Mouse (Mus musculus): Measurements from ENCODE around the gene Arsg. TPM values are rescaled to one million over a fixed set of nuclear protein-coding genes. Genes with fewer than 3 reads are reported as not detected.

Gene Arsg
- polyA plus RNA-seq, 1 experiment from 2014 or later = 3.3 TPM

DNA sequence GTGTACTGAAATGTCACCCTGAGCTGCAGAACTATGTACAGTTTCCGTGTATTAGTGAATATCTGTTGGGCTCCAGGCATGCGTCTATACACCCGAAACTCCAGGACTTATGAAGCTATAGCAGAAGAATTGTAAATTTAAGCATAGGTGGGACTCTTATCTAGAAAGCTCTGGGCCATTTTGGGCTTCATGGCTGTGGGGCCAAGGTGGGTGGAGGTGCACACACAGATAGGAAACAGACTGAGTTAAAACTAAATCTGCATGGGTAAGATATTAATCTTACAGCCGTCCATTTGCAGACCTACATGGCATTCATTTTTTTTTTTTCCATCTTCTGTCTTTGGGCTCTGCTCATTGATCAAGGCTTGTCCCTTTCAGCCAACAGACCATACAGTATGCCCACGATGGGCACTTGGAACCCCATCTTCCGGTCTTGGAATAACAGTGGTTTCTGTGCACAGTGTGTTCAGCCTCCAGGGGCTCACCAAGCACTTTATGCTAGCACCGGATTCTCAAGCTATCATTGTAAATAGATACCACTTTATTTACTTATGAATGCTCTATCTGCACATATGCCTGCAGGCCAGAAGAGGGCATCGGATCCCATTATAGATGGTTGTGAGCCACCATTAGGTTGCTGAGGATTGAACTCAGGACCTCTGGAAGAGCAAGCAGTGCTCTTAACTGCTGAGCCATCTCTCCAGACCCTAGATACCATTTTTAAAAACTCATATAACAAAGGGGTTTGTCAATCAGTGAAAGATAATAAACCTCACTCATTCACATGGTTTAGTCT lies 29.5 kb upstream of the Arsg start:
- Histone ChIP-seq H3K36me3 (no peaks in the 10 kb centered on the region), H3K9me3 (no peaks in the 10 kb centered on the region), H3K27ac (no peak overlapping the region), H3K4me2 (replicated peaks) (no peak overlapping the region), H3K27me3 (replicated peaks) (no peaks in the 10 kb centered on the region), H3K4me3 (replicated peaks) (no peak overlapping the region), H3K4me1 (replicated peaks) (peaks cover 7% of the 10 kb centered on the region; the same call in 1 of the 2 replicates), H3K9ac (no peak overlapping the region)
- ATAC-seq = no peak
- WGBS = 90% methylated on average over 8 of the region's 8 CpGs

GRCm38 (mm10) chr11:109444600-109444999 lies 28.6 kb upstream of the Arsg start:
- WGBS = 62% methylated on average over 7 of the region's 7 CpGs
- Histone ChIP-seq H3K27me3 (replicated peaks) (no peaks in the 10 kb centered on the region), H3K9me3 (no peaks in the 10 kb centered on the region), H3K36me3 (no peaks in the 10 kb centered on the region), H3K9ac (no peak overlapping the region), H3K4me2 (replicated peaks) (no peak overlapping the region), H3K4me1 (replicated peaks) (peaks cover 7% of the 10 kb centered on the region; the same call in 1 of the 2 replicates), H3K4me3 (replicated peaks) (no peak overlapping the region), H3K27ac (no peak overlapping the region)
- ATAC-seq = no peak

DNA sequence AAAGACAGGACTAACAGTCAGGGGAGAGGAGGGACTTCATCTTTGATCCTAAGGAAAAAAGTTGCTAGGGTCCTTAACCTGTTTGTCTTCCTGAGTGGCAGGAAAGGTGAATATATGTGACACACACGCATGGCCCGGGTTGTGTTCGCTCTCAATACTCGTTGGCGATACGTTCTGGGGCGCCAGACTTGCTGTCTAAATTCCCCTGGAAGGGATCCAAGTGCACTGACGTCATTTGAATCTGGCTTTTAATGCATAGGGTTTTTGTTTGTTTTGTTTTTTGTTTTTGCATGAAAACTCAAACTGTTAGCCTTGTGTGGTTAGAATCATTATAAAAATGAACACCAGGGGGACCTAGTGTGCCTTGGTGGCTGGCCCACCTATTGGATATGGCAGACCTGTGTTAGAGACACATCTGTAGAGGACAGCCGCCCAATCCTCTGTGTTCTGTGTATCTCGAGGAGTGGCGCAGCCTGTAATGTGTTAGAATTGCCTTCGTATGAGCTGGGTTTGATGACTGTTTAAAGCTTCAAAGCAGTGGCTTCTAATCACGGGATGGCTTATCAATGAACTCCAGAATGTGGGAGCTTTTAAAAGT lies 27.6 kb upstream of the Arsg start:
- Histone ChIP-seq H3K9ac (no peak overlapping the region), H3K36me3 (no peaks in the 10 kb centered on the region), H3K4me3 (replicated peaks) (no peak overlapping the region), H3K4me1 (replicated peaks) (0 out of 2 replicates have a peak, but pooled peaks cover 4% of the 10 kb centered on the region), H3K27ac (no peak overlapping the region), H3K4me2 (replicated peaks) (no peak overlapping the region), H3K27me3 (replicated peaks) (no peaks in the 10 kb centered on the region), H3K9me3 (no peaks in the 10 kb centered on the region)
- peak; percentile 77 for ATAC-seq
- WGBS = 48% methylated on average over 13 of the region's 13 CpGs

DNA sequence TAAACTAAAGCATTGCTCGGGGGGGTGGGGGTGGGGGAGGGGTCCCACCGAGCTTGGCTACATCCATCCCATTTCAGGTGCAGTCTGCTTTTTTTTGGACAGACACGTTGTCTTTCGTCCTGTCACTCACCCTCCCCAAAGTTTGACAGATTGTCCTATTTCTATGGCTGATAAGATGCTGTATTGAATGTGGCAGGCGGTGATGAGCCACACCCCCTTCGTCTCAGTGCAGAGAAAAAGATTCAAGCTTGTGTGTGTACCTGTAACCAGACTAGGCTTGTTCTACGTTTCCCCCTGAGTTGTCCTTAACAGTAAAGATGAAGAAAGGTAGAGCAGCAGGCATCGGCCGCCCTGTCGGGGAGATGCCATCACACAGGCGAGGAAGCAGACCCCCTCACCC lies 22.0 kb upstream of the Arsg start:
- 82% methylated on average over 11 of the region's 11 CpGs for WGBS
- Histone ChIP-seq H3K27ac (no peak overlapping the region), H3K4me1 (replicated peaks) (no peaks in the 10 kb centered on the region), H3K9me3 (no peaks in the 10 kb centered on the region), H3K4me3 (replicated peaks) (no peak overlapping the region), H3K9ac (no peak overlapping the region), H3K4me2 (replicated peaks) (no peak overlapping the region), H3K27me3 (replicated peaks) (no peaks in the 10 kb centered on the region), H3K36me3 (peaks cover 4% of the 10 kb centered on the region; the same call in 1 of the 2 replicates)
- ATAC-seq = no peak

- WGBS = 89% methylated on average over 5 of the region's 5 CpGs
- Histone ChIP-seq H3K36me3 (peaks cover 4% of the 10 kb centered on the region; the same call in 1 of the 2 replicates), H3K4me2 (replicated peaks) (no peak overlapping the region), H3K27ac (no peak overlapping the region), H3K4me1 (replicated peaks) (no peaks in the 10 kb centered on the region), H3K9me3 (no peaks in the 10 kb centered on the region), H3K9ac (no peak overlapping the region), H3K4me3 (replicated peaks) (no peak overlapping the region), H3K27me3 (replicated peaks) (no peaks in the 10 kb centered on the region)
- no peak for ATAC-seq
Observed at GRCm38 (mm10) chr11:109456261-109456660, 16.9 kb upstream of the Arsg start.

GRCm38 (mm10) chr11:109458165-109458564 lies 15.0 kb upstream of the Arsg start:
- H3K27me3 ChIP-seq (replicated peaks) = no peaks in the 10 kb centered on the region
- H3K4me3 ChIP-seq (replicated peaks) = no peak overlapping the region
- no peak overlapping the region for H3K9ac ChIP-seq
- H3K4me2 ChIP-seq (replicated peaks) = no peak overlapping the region
- no peaks in the 10 kb centered on the region for H3K4me1 ChIP-seq (replicated peaks)
- H3K27ac ChIP-seq = no peak overlapping the region
- ATAC-seq = no peak
- H3K36me3 ChIP-seq = peaks cover 4% of the 10 kb centered on the region; the same call in 1 of the 2 replicates
- no peaks in the 10 kb centered on the region for H3K9me3 ChIP-seq
- 93% methylated on average over 11 of the region's 11 CpGs for WGBS

GRCm38 (mm10) chr11:109460586-109460985 lies 12.6 kb upstream of the Arsg start:
- no peaks in the 10 kb centered on the region; the same call in 1 of the 2 replicates for H3K36me3 ChIP-seq
- no peaks in the 10 kb centered on the region for H3K27me3 ChIP-seq (replicated peaks)
- no peaks in the 10 kb centered on the region for H3K4me1 ChIP-seq (replicated peaks)
- no peak overlapping the region for H3K4me2 ChIP-seq (replicated peaks)
- H3K4me3 ChIP-seq (replicated peaks) = no peak overlapping the region
- no peak for ATAC-seq
- no peak overlapping the region for H3K9ac ChIP-seq
- no peak overlapping the region for H3K27ac ChIP-seq
- H3K9me3 ChIP-seq = no peaks in the 10 kb centered on the region
- WGBS = 53% methylated on average over 5 of the region's 5 CpGs

GRCm38 (mm10) chr11:109465068-109465467 lies 8.1 kb upstream of the Arsg start:
- no peak overlapping the region for H3K27ac ChIP-seq
- no peak overlapping the region for H3K9ac ChIP-seq
- no peaks in the 10 kb centered on the region for H3K27me3 ChIP-seq (replicated peaks)
- H3K4me1 ChIP-seq (replicated peaks) = no peaks in the 10 kb centered on the region
- no peak for ATAC-seq
- 89% methylated on average over 4 of the region's 4 CpGs for WGBS
- H3K4me3 ChIP-seq (replicated peaks) = no peak overlapping the region
- H3K9me3 ChIP-seq = no peaks in the 10 kb centered on the region
- H3K36me3 ChIP-seq = no peaks in the 10 kb centered on the region
- H3K4me2 ChIP-seq (replicated peaks) = no peak overlapping the region

- H3K9me3 ChIP-seq = no peaks in the 10 kb centered on the region
- no peak overlapping the region for H3K4me3 ChIP-seq (replicated peaks)
- no peaks in the 10 kb centered on the region for H3K27me3 ChIP-seq (replicated peaks)
- H3K9ac ChIP-seq = no peak overlapping the region
- ATAC-seq = no peak
- no peaks in the 10 kb centered on the region for H3K36me3 ChIP-seq
- 55% methylated on average over 8 of the region's 8 CpGs for WGBS
- H3K27ac ChIP-seq = no peak overlapping the region
- H3K4me2 ChIP-seq (replicated peaks) = no peak overlapping the region
- H3K4me1 ChIP-seq (replicated peaks) = peaks cover 5% of the 10 kb centered on the region; the same call in 1 of the 2 replicates
Observed at GRCm38 (mm10) chr11:109466987-109467386, 6.2 kb upstream of the Arsg start.

GRCm38 (mm10) chr11:109468133-109468532 lies 5.0 kb upstream of the Arsg start:
- H3K27me3 ChIP-seq (replicated peaks) = no peaks in the 10 kb centered on the region
- no peak for ATAC-seq
- no peak overlapping the region for H3K9ac ChIP-seq
- H3K27ac ChIP-seq = no peak overlapping the region
- no peaks in the 10 kb centered on the region for H3K36me3 ChIP-seq
- 76% methylated on average over 5 of the region's 5 CpGs for WGBS
- peaks cover 5% of the 10 kb centered on the region; the same call in 1 of the 2 replicates for H3K4me1 ChIP-seq (replicated peaks)
- H3K9me3 ChIP-seq = no peaks in the 10 kb centered on the region
- H3K4me2 ChIP-seq (replicated peaks) = no peak overlapping the region
- H3K4me3 ChIP-seq (replicated peaks) = no peak overlapping the region

DNA sequence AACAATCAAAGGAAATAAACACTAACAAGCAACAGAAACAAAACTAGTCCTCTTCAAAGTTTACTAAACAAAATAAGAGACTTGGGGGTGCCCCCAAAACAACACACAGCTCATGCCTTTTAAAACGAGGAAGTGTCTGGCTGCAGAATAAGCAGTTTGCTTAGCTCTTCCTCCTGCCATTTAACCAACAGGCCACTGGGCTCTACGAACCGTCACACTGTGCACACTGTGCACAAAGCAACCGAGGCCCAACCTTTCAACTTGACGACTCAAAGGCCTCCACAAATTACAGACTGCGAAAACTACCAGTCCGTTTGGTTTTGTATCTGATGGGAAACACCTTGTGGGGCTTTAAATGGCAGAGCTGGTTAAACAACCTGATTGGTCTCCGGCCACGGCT lies 3.0 kb upstream of the Arsg start:
- Histone ChIP-seq H3K36me3 (no peaks in the 10 kb centered on the region), H3K27me3 (replicated peaks) (no peaks in the 10 kb centered on the region), H3K27ac (no peak overlapping the region), H3K9ac (no peak overlapping the region), H3K9me3 (no peaks in the 10 kb centered on the region), H3K4me2 (replicated peaks) (no peak overlapping the region; the same call in 1 of the 2 replicates), H3K4me1 (replicated peaks) (peaks cover 11% of the 10 kb centered on the region), H3K4me3 (replicated peaks) (no peak overlapping the region)
- 52% methylated on average over 9 of the region's 9 CpGs for WGBS
- ATAC-seq = no peak

- H3K4me3 ChIP-seq (replicated peaks) = peak overlapping the region; percentile 80
- no peak for ATAC-seq
- H3K27ac ChIP-seq = 0 out of 2 replicates have a peak overlapping the region, but pooled peaks have one; percentile 22
- H3K36me3 ChIP-seq = no peaks in the 10 kb centered on the region
- no peak overlapping the region for H3K9ac ChIP-seq
- no peaks in the 10 kb centered on the region for H3K27me3 ChIP-seq (replicated peaks)
- H3K4me2 ChIP-seq (replicated peaks) = peak overlapping the region; percentile 93
- 35% methylated on average over 15 of the region's 15 CpGs for WGBS
- H3K4me1 ChIP-seq (replicated peaks) = peaks cover 11% of the 10 kb centered on the region
- no peaks in the 10 kb centered on the region for H3K9me3 ChIP-seq
Observed at GRCm38 (mm10) chr11:109470921-109471861, 2.0 kb upstream of the Arsg start.
